Mouse (Mus musculus) mesoderm, embryonic 11.5 days (tissue): Measurements from ENCODE around the gene Itih3.

Experiments used
- DNase-seq: peaks from one replicate; pipeline ENCODE4 v3.0.0-alpha.2; 2012; ENCODE audit warnings: low read depth, low spot score

Gene Itih3

GRCm38 (mm10) chr14:30923375-30924105, at the start of gene Itih3:
Gene Itih3 (minus strand): TSS chr14:30923760.
- DNase-seq = no peak

GRCm38 (mm10) chr14:30960366-30960765, 36.8 kb upstream of the Itih3 start:
- no peak for DNase-seq

- no peak for DNase-seq
Measured at GRCm38 (mm10) chr14:30959031-30959430, 35.5 kb upstream of the Itih3 start.

GRCm38 (mm10) chr14:30958517-30958916, 35.0 kb upstream of the Itih3 start:
- no peak for DNase-seq

- DNase-seq = peak; percentile 97
Measured at GRCm38 (mm10) chr14:30951154-30951825, 27.7 kb upstream of the Itih3 start, which contains the start of gene Nek4. Gene Nek4 (plus strand): TSS chr14:30951377.

- no peak for DNase-seq
Measured at GRCm38 (mm10) chr14:30949986-30950385, 26.4 kb upstream of the Itih3 start.

- DNase-seq = no peak
Measured at GRCm38 (mm10) chr14:30944745-30945144, 21.2 kb upstream of the Itih3 start.

GRCm38 (mm10) chr14:30943860-30944674, 20.5 kb upstream of the Itih3 start:
- peak; percentile 43 for DNase-seq

- no peak for DNase-seq
Measured at GRCm38 (mm10) chr14:30943038-30943437, 19.5 kb upstream of the Itih3 start, which contains the start of gene Itih1. Gene Itih1 (minus strand): TSS chr14:30943289.

GRCm38 (mm10) chr14:30942254-30942653, 18.7 kb upstream of the Itih3 start:
- DNase-seq = no peak

GRCm38 (mm10) chr14:30933351-30933750, 9.8 kb upstream of the Itih3 start:
- no peak for DNase-seq

GRCm38 (mm10) chr14:30930386-30930785, 6.8 kb upstream of the Itih3 start:
- no peak for DNase-seq

GRCm38 (mm10) chr14:30925492-30925891, 1.9 kb upstream of the Itih3 start:
- no peak for DNase-seq

- no peak for DNase-seq
Measured at GRCm38 (mm10) chr14:30922053-30922670, 1.4 kb downstream of the Itih3 start.

GRCm38 (mm10) chr14:30916516-30916915, 7.0 kb downstream of the Itih3 start:
- DNase-seq = no peak

- no peak for DNase-seq
Measured at GRCm38 (mm10) chr14:30913404-30913803, 10.2 kb downstream of the Itih3 start.

- DNase-seq = no peak
Measured at GRCm38 (mm10) chr14:30912641-30913040, 10.9 kb downstream of the Itih3 start.

GRCm38 (mm10) chr14:30911141-30911540, 12.4 kb downstream of the Itih3 start:
- no peak for DNase-seq

- no peak for DNase-seq
Measured at GRCm38 (mm10) chr14:30907814-30908265, 15.7 kb downstream of the Itih3 start.

GRCm38 (mm10) chr14:30906001-30906400, 17.6 kb downstream of the Itih3 start:
- no peak for DNase-seq

- DNase-seq = no peak
Measured at GRCm38 (mm10) chr14:30904307-30904706, 19.3 kb downstream of the Itih3 start.

- no peak for DNase-seq
Measured at GRCm38 (mm10) chr14:30903036-30903435, 20.5 kb downstream of the Itih3 start.
